Comparison of ENCODE assay signal across 11 mouse cellular contexts in genomic region chr4:154632800-154633764, GRCm38 (mm10). TPM values are rescaled to one million over a fixed set of nuclear protein-coding genes. Genes with fewer than 3 reads are reported as not detected.
DNase-seq lines count a peak whose midpoint lies in the region; ATAC-seq and TF ChIP-seq lines count a peak whose summit lies in the region.
"Had no signal": no experiment of that assay in that cellular context is flagged by ENCODE, and none has a peak within 500 bp of the region (broad histone marks: within the 10 kb centered on the region; RNA-seq: fewer than 3 reads in every experiment).

No protein-coding gene starts in this region.

- no peak for TF ChIP-seq POLR2A in cortical plate, adult 2 months (IDR thresholded peaks at IDR 0.05; ENCODE audit: extremely low read depth, insufficient read depth, low read length)

- no peak for DNase-seq in hindbrain, postnatal 0 days (ENCODE audit: low spot score)
- peak; percentile 91 for DNase-seq in midbrain, embryonic 11.5 days (ENCODE audit: low spot score, missing footprints)
- no peak for DNase-seq in thymus, postnatal 25 days
- no peak for DNase-seq in cerebellum, postnatal 4 days (ENCODE audit: low spot score in 2 of 2)
- no peak for DNase-seq in right cerebral cortex, adult 2 months (ENCODE audit: low spot score in 2 of 2)
- DNase-seq in adrenal gland, postnatal 10 days: no peak

- no peak for TF ChIP-seq CTCF in cortical plate, adult 2 months (IDR thresholded peaks at IDR 0.05; ENCODE audit: extremely low read depth, insufficient read depth, low read length)
- TF ChIP-seq CTCF in hindbrain, postnatal 0 days (IDR thresholded peaks at IDR 0.05; ENCODE audit: low read depth): no peak

- 52% methylated on average over 14 of the region's 14 CpGs for WGBS in embryonic facial prominence, embryonic 15.5 days
- WGBS in hindbrain, postnatal 0 days: 48% methylated on average over 14 of the region's 14 CpGs
- WGBS in midbrain, embryonic 11.5 days: 28% methylated on average over 14 of the region's 14 CpGs

- no peaks in the 10 kb centered on the region for H3K4me1 ChIP-seq in cortical plate, adult 2 months (ENCODE audit: control insufficient read depth, insufficient read depth, low read length)
- peaks cover 34% of the 10 kb centered on the region for H3K4me1 ChIP-seq in embryonic facial prominence, embryonic 15.5 days
- 0 out of 2 replicates have a peak, but pooled peaks cover 8% of the 10 kb centered on the region for H3K4me1 ChIP-seq in hindbrain, postnatal 0 days (ENCODE audit: insufficient read depth, low read length)
- H3K4me1 ChIP-seq in midbrain, embryonic 11.5 days (ENCODE audit: control insufficient read depth, insufficient read depth, low read length): peaks cover 29% of the 10 kb centered on the region

- H3K4me2 ChIP-seq in embryonic facial prominence, embryonic 15.5 days (replicated peaks): peak overlapping the region; percentile 93
- peak overlapping the region; percentile 61 for H3K4me2 ChIP-seq in hindbrain, postnatal 0 days (ENCODE audit: low read depth, low read length)
- H3K4me2 ChIP-seq in midbrain, embryonic 11.5 days: peak overlapping the region; percentile 90

- no peak for ATAC-seq in embryonic facial prominence, embryonic 15.5 days (ENCODE audit: insufficient number of reproducible peaks, low FRiP score, low TSS enrichment, low read depth)
- no peak for ATAC-seq in hindbrain, postnatal 0 days
- no peak for ATAC-seq in midbrain, embryonic 11.5 days (ENCODE audit: low FRiP score)
- ATAC-seq: Patski had no signal

- no peaks in the 10 kb centered on the region for H3K36me3 ChIP-seq in embryonic facial prominence, embryonic 15.5 days
- H3K36me3 ChIP-seq in hindbrain, postnatal 0 days (ENCODE audit: insufficient read depth, low read length): no peaks in the 10 kb centered on the region
- H3K36me3 ChIP-seq in midbrain, embryonic 11.5 days (ENCODE audit: control insufficient read depth, insufficient read depth, low read length): no peaks in the 10 kb centered on the region

- H3K9me3 ChIP-seq in embryonic facial prominence, embryonic 15.5 days (replicated peaks): no peaks in the 10 kb centered on the region
- H3K9me3 ChIP-seq in hindbrain, postnatal 0 days (ENCODE audit: low read length): no peaks in the 10 kb centered on the region
- no peaks in the 10 kb centered on the region for H3K9me3 ChIP-seq in midbrain, embryonic 11.5 days (ENCODE audit: control insufficient read depth, low read length)

- H3K27ac ChIP-seq in cortical plate, adult 2 months (ENCODE audit: insufficient read depth, low read length): peak overlapping the region; percentile 72
- H3K27ac ChIP-seq in embryonic facial prominence, embryonic 15.5 days (replicated peaks): no peak overlapping the region
- no peak overlapping the region for H3K27ac ChIP-seq in hindbrain, postnatal 0 days
- no peak overlapping the region for H3K27ac ChIP-seq in midbrain, embryonic 11.5 days (ENCODE audit: low read depth, low read length)
- H3K27ac ChIP-seq: macrophage had no signal

- peak overlapping the region; percentile 34 for H3K4me3 ChIP-seq in cortical plate, adult 2 months (ENCODE audit: insufficient read depth, low read length)
- H3K4me3 ChIP-seq in embryonic facial prominence, embryonic 15.5 days (replicated peaks): peak overlapping the region; percentile 65
- peak overlapping the region; percentile 10 for H3K4me3 ChIP-seq in hindbrain, postnatal 0 days (ENCODE audit: low read length)
- H3K4me3 ChIP-seq in midbrain, embryonic 11.5 days (ENCODE audit: low read depth, low read length): peak overlapping the region; percentile 3; the same call in 1 of the 2 replicates
- H3K4me3 ChIP-seq: erythroblast, embryonic 14.5 days had no signal

- H3K27me3 ChIP-seq in embryonic facial prominence, embryonic 15.5 days: peaks cover 76% of the 10 kb centered on the region
- H3K27me3 ChIP-seq in hindbrain, postnatal 0 days (ENCODE audit: insufficient read depth, low read length): peaks cover 58% of the 10 kb centered on the region
- H3K27me3 ChIP-seq in midbrain, embryonic 11.5 days (ENCODE audit: control insufficient read depth, insufficient read depth, low read length): peaks cover 71% of the 10 kb centered on the region

- H3K9ac ChIP-seq in embryonic facial prominence, embryonic 15.5 days: 0 out of 2 replicates have a peak overlapping the region, but pooled peaks have one; percentile 6
- H3K9ac ChIP-seq in hindbrain, postnatal 0 days (replicated peaks; ENCODE audit: low read length): no peak overlapping the region
- no peak overlapping the region for H3K9ac ChIP-seq in midbrain, embryonic 11.5 days (ENCODE audit: low read length)

RNA-seq across cellular contexts. Expression of gene Prdm16, which starts 3.6 kb away (rescaled TPM):
- 5.4 and 5.8 TPM in 2 replicates for polyA plus RNA-seq in cortical plate, adult 2 months (2012; rRNA removed)
- 10.9 and 12.5 TPM in 2 replicates for polyA plus RNA-seq in embryonic facial prominence, embryonic 15.5 days (2015; fragmentation: Nextera tagmentation; extraction: Ambion mirVana)
- 5.3 and 5.8 TPM in 2 replicates for total RNA-seq in hindbrain, postnatal 0 days (2014; rRNA removed)
- polyA plus RNA-seq in hindbrain, postnatal 0 days (2015; fragmentation: Nextera tagmentation; extraction: Ambion mirVana): 10.3 and 10.5 TPM in 2 replicates
- polyA plus RNA-seq in midbrain, embryonic 11.5 days (2014; fragmentation: Nextera tagmentation; extraction: Ambion mirVana): 6.6 and 8.0 TPM in 2 replicates
- 10 to 100 TPM in 1 of 2 experiments, 1 to 10 TPM in 1; 9.0 to 17.8 TPM for total RNA-seq in adrenal gland, postnatal 10 days (2021)
- polyA plus RNA-seq: Patski had no signal

RNA-seq across cellular contexts. Expression of gene Actrt2, which starts 34.6 kb away (rescaled TPM):
- not detected in 2 replicates for polyA plus RNA-seq in cortical plate, adult 2 months (2012; rRNA removed)
- not detected in 2 replicates for polyA plus RNA-seq in embryonic facial prominence, embryonic 15.5 days (2015; fragmentation: Nextera tagmentation; extraction: Ambion mirVana)
- total RNA-seq in hindbrain, postnatal 0 days (2014; rRNA removed): not detected in 2 replicates
- polyA plus RNA-seq in hindbrain, postnatal 0 days (2015; fragmentation: Nextera tagmentation; extraction: Ambion mirVana): not detected in 2 replicates
- not detected in 2 replicates for polyA plus RNA-seq in midbrain, embryonic 11.5 days (2014; fragmentation: Nextera tagmentation; extraction: Ambion mirVana)
- not detected for total RNA-seq in adrenal gland, postnatal 10 days (2021)
- polyA plus RNA-seq: erythroblast, embryonic 14.5 days; macrophage; Patski had no signal

Comparison
In these comparisons a context has a peak if more than half of its experiments do, and no peak if none do; other contexts are left out.
1. H3K4me3 ChIP-seq: peak in every context shown above with its lines; median percentile 65 in embryonic facial prominence, embryonic 15.5 days; 34 in cortical plate, adult 2 months; 10 in hindbrain, postnatal 0 days; 3 in midbrain, embryonic 11.5 days.